Mouse (Mus musculus) stomach, postnatal 0 days (tissue): ENCODE measurements at regions not wholly inside any gene's neighbourhood (a gene's known extent, or its start where the extent isn't known, plus 50 kb on each side); places are given as distances from the start of the nearest gene placed in this dataset.

Experiments used
- CTCF ChIP-seq: IDR thresholded peaks from 2 replicates; pipeline ENCODE4 v1.5.1; 2016; ENCODE audit warnings: antibody characterized with exemption, low read depth, mild to moderate bottlenecking, moderate library complexity
- EP300 ChIP-seq: optimal IDR thresholded peaks from 2 replicates; pipeline ENCODE3; 2016; ENCODE audit warnings: antibody characterized with exemption

GRCm38 (mm10) chr8:92562471-92562870 lies 111.6 kb upstream of the Irx6 start:
- TF ChIP-seq CTCF (no peak), EP300 (no peak)
